Mouse (Mus musculus): ENCODE measurements at regions not wholly inside any gene's neighbourhood (a gene's known extent, or its start where the extent isn't known, plus 50 kb on each side); places are given as distances from the start of the nearest gene placed in this dataset.

GRCm38 (mm10) chr12:110385031-110385430, 61.9 kb upstream of the Ppp2r5c start:
- TF ChIP-seq CTCF (IDR thresholded peaks at IDR 0.05; ENCODE audit: low read depth), result no peak
- no peak for TF ChIP-seq EP300 (IDR thresholded peaks at IDR 0.05; ENCODE audit: low read depth)
